Mouse (Mus musculus): ENCODE data around the gene Cnot1.

DNA sequence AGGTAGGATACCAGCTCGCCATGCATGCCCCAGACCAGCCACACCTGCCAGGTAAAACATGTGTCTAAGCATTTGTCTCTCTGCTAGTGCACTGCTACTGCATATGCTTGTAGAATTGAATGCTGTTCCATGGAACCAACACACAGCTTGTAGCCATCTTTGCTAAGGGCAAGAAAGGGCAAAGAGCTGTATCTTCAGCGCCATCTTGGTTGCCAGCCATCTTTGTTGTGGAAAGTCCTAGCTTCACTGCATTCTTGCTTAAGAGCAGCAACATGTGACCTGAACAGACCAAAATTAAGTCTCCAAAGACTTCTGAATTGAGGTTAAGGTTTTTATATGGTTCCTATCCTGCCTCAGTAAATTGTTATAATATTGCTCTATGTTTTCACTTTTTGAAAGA lies 25.5 kb downstream of the Cnot1 start:
- TF ChIP-seq ETS1 (IDR thresholded peaks at IDR 0.05; ENCODE audit: low read depth, low read length) (no peak), POLR2A (IDR thresholded peaks at IDR 0.05; ENCODE audit: control insufficient read depth in 1 of 2, insufficient read depth in 1 of 2, low read depth in 1 of 2, low read length in 2 of 2, poor library complexity in 1 of 2) (no peak), GABPA (IDR thresholded peaks at IDR 0.05; ENCODE audit: low read depth, low read length) (no peak), CTCF (IDR thresholded peaks at IDR 0.05 in 2 of 3, conservative IDR thresholded peaks at IDR 0.05 in 1 of 3; ENCODE audit: control insufficient read depth in 1 of 3, insufficient read depth in 1 of 3, low read depth in 2 of 3, low read length in 3 of 3, poor library complexity in 1 of 3, severe bottlenecking in 1 of 3) (no peak), MAX (IDR thresholded peaks at IDR 0.05; ENCODE audit: low read length) (no peak), SIN3A (IDR thresholded peaks at IDR 0.05; ENCODE audit: low read length) (no peak), CHD2 (IDR thresholded peaks at IDR 0.05; ENCODE audit: low read length) (no peak), ZMIZ1 (IDR thresholded peaks at IDR 0.05; ENCODE audit: low read depth, low read length) (no peak), EP300 (IDR thresholded peaks at IDR 0.05; ENCODE audit: low read depth in 1 of 2, low read length in 2 of 2) (no peak), RAD21 (IDR thresholded peaks at IDR 0.05; ENCODE audit: low read depth, low read length) (no peak), ZKSCAN1 (IDR thresholded peaks at IDR 0.05; ENCODE audit: low read depth, low read length) (no peak), ZNF384 (IDR thresholded peaks at IDR 0.05; ENCODE audit: low read depth, low read length) (no peak), GATA1 (IDR thresholded peaks at IDR 0.05; ENCODE audit: low read depth, low read length) (no peak)
